Mouse (Mus musculus): ENCODE results near the gene Metrnl.

GRCm38 (mm10) chr11:121713569-121713968 lies 12.2 kb downstream of the Metrnl start:
- TF ChIP-seq CTCF (IDR thresholded peaks at IDR 0.05; ENCODE audit: low read depth) = no peak
- TF ChIP-seq EP300 (IDR thresholded peaks at IDR 0.05; ENCODE audit: low read depth) = no peak
